Mouse (Mus musculus) gastrocnemius, postnatal 36 days (tissue): ENCODE results near the gene Ifi206. TPM values are rescaled to one million over a fixed set of nuclear protein-coding genes. Genes with fewer than 3 reads are reported as not detected.
"Not testable (repeated sequence)": the region's sequence is repeated elsewhere in the genome, so short reads cannot be mapped to it uniquely, and the experiment has no call there.

Source experiments
- DNase-seq, 2 experiments: peaks; one replicate each; pipeline ENCODE4 v3.0.0; 2022
- intact Hi-C: fragments of 180-260 bp; cut with DNase I; formaldehyde crosslinking; loops from one replicate; pipeline ENCODE4 v1.15.1; 2025
- long read RNA-seq, 2 experiments: library from polyadenylated mRNA; stranded (forward); transcript quantifications; one replicate each; pipeline ENCODE4 v2.0.0; 2021
- total RNA-seq, 2 experiments: library from RNA; stranded (reverse); gene quantifications; 2 replicates each; pipeline ENCODE4 v1.2.3; 2021

Gene Ifi206
- total RNA-seq = not detected
- long read RNA-seq, experiment 1 = 0 reads
- long read RNA-seq, experiment 2 = 0 reads

GRCm38 (mm10) chr1:173490812-173491480 lies at the start of gene Ifi206:
Gene Ifi206, minus strand, starts transcription at chr1:173491041.
- DNase-seq, intact Hi-C loops: not testable (repeated sequence)

GRCm38 (mm10) chr1:173535791-173536190 lies 45.0 kb upstream of the Ifi206 start, which contains the start of gene Ifi214:
Gene Ifi214, minus strand, starts transcription at chr1:173535957.
- intact Hi-C loops, DNase-seq: not testable (repeated sequence)

- DNase-seq = no peak
- intact Hi-C loops = no loop called here
These were observed 30.6 kb upstream of the Ifi206 start for GRCm38 (mm10) chr1:173521452-173521851.

- DNase-seq, intact Hi-C loops: not testable (repeated sequence)
These were observed 19.8 kb upstream of the Ifi206 start for GRCm38 (mm10) chr1:173510595-173510994.

GRCm38 (mm10) chr1:173491483-173491882 lies 642 bp upstream of the Ifi206 start:
- intact Hi-C loops = not testable (repeated sequence)

GRCm38 (mm10) chr1:173481182-173481574 lies 9.7 kb downstream of the Ifi206 start:
- DNase-seq, intact Hi-C loops: not testable (repeated sequence)

More at GRCm38 (mm10) chr1:173491483-173491882, 642 bp upstream of the Ifi206 start:
- not testable (repeated sequence) for DNase-seq

GRCm38 (mm10) chr1:173480399-173481181 lies 10.3 kb downstream of the Ifi206 start:
- intact Hi-C loops, DNase-seq: not testable (repeated sequence)

- intact Hi-C loops = loop anchor here (10.0 kb wide), 1 partner anchor 648 kb away; no protein-coding TSS in a partner anchor
- no peak for DNase-seq
These were observed 34.1 kb downstream of the Ifi206 start for GRCm38 (mm10) chr1:173456761-173457160.

GRCm38 (mm10) chr1:173456139-173456754 lies 34.6 kb downstream of the Ifi206 start:
- intact Hi-C loops = loop anchor here (10.0 kb wide), 1 partner anchor 649 kb away; no protein-coding TSS in a partner anchor
- DNase-seq = no peak

- DNase-seq = no peak
- intact Hi-C loops = loop anchor here (10.0 kb wide), 1 partner anchor 653 kb away; no protein-coding TSS in a partner anchor
These were observed 39.2 kb downstream of the Ifi206 start for GRCm38 (mm10) chr1:173451665-173452064.

- intact Hi-C loops = loop anchor here (10.0 kb wide), 1 partner anchor 654 kb away; no protein-coding TSS in a partner anchor
- no peak for DNase-seq
These were observed 40.2 kb downstream of the Ifi206 start for GRCm38 (mm10) chr1:173450621-173451020.

GRCm38 (mm10) chr1:173447067-173447466 lies 43.8 kb downstream of the Ifi206 start:
- intact Hi-C loops = no loop called here
- DNase-seq = no peak

- no peak for DNase-seq
- intact Hi-C loops = no loop called here
These were observed 47.8 kb downstream of the Ifi206 start for GRCm38 (mm10) chr1:173443061-173443460.

GRCm38 (mm10) chr1:173441210-173441609 lies 49.6 kb downstream of the Ifi206 start:
- intact Hi-C loops = no loop called here
- DNase-seq = no peak

GRCm38 (mm10) chr1:173440681-173441080 lies 50.2 kb downstream of the Ifi206 start:
- DNase-seq = no peak
- intact Hi-C loops = no loop called here

GRCm38 (mm10) chr1:173437161-173437953 lies 53.5 kb downstream of the Ifi206 start:
- intact Hi-C loops = no loop called here
- no peak for DNase-seq

GRCm38 (mm10) chr1:173432411-173432810 lies 58.4 kb downstream of the Ifi206 start:
- intact Hi-C loops = no loop called here

GRCm38 (mm10) chr1:173429995-173430699 lies 60.7 kb downstream of the Ifi206 start:
- intact Hi-C loops = no loop called here
- DNase-seq = no peak

More at GRCm38 (mm10) chr1:173432411-173432810, 58.4 kb downstream of the Ifi206 start:
- no peak for DNase-seq

GRCm38 (mm10) chr1:173427385-173427784 lies 63.5 kb downstream of the Ifi206 start:
- intact Hi-C loops = no loop called here

More at GRCm38 (mm10) chr1:173427385-173427784, 63.5 kb downstream of the Ifi206 start:
- DNase-seq = no peak
